Mouse (Mus musculus) embryo, embryonic 9.5 days (tissue): ENCODE results near the gene Il15.

ENCODE experiments used
- DNase-seq: peaks from one replicate; pipeline ENCODE4 v3.0.0-alpha.2; 2017; ENCODE audit errors: extremely low spot score

The Il15 gene

DNA sequence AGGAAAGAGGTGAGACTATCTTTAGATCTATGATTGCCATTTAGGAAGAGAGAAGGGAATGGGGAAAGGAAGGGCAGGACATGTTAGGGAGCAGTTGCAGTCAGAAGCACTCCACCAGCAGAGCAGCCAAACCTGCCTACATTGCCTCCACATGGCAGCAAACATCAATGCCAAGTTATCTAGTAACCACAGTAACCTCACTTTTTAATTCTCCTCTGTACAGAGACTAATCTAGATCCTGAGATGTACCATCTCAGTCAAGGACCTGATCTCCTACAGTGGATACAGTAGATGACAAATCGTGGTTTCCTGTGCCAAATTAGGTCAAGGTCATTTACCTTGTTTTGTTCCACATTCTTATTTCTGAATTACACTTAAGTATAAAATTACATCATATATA is 42.0 kb downstream of the Il15 start:
- DNase-seq = no peak

DNA sequence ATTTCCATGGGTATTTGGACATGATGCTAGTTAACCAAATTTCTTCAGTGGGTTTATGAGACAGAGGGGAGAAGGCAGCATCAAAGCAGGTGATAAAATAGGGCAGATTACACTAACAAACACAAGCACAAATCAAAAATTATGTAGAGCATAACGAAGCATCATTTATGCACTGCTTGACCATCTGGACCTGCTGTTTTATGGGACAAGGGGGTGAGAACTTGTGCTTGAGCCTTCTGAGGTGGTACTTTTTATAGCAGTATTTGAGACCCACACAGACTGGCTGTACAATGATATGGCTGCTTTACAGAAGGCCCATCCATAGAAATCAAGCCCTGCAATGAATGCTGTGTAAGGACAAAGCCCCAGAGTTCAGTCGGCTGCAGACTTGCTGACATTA is 46.9 kb downstream of the Il15 start:
- no peak for DNase-seq

DNA sequence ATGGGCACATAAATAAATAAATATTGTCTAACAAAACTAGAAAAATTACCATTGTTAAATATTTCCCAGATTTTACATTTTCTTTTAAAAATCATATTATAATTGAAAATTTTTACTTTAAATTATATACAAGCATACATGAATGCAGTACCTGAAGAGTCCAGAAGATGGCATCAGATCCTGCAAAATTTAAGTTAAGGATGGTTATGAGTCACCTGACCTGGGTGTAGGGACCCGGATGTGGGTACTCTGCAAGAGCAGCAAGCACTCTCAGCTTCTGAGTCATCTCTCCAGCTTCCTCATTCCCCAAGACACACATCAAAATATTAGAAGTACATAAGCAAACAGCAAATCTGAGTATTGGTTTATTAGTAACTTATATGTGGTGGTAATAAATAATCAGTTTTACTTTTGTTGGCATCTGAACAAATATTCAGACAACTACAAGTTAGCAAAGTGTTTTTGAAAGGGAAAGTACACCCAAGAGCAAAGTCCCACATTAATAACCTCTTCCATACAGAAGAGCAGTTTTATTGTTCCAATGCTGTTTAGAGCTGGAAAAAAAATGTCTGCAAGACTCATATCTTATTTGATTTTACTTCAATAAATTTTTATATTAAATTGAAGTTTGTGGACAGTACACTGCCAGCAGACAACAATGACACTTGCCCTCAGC is 51.6 kb downstream of the Il15 start:
- DNase-seq = no peak

DNA sequence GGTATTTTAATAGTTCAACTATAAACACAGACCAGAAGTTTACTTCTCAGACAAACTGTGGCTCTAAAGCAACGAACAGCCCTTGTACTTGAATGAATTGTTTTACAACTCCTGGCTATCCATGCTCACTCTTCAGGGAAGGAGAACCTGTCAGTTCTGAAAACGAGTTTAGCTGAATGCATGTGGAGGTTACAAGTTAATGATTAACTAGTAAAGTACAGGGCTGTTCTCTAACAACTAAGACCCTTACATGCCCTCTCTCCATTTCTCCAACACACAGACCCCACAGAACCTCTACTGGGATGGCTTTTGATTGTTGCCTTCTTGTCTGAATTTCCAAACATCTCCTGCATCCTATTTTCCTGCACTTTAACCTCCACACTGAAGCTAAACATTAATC is 53.7 kb downstream of the Il15 start:
- DNase-seq = no peak

DNA sequence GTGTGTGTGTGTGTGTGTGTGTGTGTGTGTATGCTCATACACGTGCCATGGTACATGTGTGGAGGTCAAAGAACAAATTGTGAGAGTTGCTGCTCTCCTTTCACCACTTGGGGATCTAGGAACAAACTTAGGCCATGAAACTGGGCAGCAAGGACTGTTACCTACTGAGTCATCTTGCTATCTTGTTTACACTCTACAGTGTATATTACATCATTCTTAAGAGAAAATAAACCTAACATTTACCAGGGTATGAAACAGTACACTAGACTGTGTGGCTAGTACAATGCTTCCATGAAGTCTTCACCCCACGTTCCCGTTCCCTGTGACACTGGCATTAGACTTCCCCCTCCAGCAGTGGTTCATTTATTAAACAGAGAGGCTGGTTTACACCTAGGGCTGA is 56.5 kb downstream of the Il15 start:
- DNase-seq = no peak

DNA sequence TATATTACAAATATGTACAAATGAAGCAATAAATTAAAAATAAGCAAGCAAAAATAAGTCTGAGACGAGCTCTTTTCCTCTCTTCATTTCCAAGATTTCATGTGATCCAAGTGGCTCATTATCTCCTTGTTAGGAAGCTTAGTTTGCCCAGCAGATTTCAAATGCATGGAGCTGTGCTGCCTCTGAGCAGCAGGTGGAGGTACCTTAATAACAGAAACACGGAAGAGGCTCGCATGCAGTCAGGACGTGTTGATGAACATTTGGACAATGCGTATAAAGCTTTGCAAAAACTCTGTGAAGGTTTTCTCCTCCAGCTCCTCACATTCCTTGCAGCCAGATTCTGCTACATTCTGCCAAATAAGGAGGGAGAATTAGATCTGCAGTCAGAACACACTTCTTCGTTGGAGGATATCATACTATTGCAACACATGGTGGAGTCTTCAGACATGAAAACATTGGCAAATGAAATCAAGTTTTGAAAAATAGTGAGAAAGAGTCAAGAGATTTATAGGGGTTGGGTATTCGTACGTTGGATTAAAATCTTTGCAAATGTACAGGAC is 71.3 kb downstream of the Il15 start:
- no peak for DNase-seq

DNA sequence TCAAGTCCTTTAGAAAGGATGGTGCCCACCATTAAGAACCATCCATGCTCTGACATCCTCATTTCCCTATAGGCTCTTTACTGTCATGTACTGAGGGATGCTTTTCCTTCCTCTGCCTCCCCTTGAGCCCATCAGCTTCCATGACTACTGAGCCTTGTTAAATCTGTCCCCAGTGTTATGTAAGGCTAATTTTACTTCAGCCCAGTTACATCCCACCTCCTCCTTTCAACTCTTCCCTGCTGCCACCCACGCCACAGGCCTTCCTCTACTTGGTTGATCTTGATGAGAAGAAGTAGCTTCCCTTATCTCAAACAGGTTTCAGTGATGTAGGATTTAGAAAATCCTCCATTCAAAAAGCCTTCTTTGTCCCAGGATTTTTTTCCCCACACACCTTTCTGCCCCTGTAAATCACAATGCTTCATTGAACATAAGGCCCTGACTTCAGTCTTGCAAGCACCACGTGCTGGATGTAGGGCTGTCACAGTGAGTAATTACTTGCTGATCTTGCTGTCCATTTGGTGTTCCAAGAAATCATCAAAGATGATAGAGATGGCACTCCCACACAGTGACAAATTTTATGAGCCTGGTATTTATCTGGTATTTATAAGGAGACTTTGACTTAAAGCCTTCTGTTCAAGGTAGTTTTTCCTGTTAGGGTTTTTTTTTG is 74.9 kb downstream of the Il15 start:
- no peak for DNase-seq

DNA sequence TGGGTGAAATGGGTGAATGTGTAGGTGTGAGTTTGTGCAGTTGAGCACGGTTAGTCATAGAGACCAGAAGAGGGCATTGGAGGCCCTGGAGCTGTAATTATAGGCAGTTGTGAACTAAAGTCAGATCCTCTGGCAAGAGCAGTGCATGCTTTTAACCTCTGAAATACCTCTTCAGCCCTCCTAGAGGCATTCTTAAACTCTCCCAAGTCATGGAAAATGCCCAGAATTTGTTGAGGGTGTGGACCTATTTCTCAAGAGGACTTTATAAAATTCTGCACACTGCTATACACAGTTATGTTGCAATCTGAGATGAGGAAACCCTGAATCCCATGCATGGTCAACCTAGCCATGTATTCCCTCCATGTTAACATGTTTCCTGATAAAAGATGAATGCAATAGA is 77.0 kb downstream of the Il15 start:
- no peak for DNase-seq

DNA sequence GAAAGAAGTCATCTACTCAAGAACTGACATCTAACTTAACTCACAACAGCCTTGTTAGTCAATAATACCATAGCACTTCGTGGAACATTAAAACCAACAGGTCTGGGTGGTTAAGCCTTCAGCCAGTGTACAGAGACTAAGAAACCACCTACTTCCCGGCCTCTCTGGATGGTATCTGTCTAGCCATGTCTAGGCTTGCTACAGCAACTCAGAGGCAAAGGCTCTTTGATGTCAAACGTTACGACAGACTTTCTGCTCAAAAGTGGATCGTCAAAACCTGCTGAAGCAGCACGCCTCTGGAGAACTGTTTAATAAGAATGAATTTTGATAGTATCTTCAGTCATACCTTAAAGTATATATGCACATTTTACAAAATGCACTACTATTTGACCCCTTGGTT is 77.4 kb downstream of the Il15 start:
- DNase-seq = no peak

DNA sequence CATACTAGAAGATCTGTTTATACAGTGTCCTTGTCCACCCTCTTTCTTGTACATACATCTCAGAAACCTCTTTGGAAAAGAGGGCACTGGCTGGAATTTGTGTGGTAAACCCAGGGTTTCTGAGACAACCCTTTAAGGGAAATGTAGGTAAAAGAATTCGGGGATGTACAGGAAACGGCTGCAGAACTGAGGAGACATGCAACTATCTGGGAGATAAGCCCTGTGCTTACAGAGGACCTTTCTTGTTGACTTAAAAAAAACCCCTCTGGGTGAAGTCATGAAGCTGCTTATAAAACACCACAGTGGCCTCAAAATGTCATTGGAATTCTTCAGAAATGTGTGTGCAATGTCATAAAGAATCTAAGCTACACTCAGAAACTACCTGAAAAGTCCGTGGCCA is 85.6 kb downstream of the Il15 start:
- DNase-seq = no peak

DNA sequence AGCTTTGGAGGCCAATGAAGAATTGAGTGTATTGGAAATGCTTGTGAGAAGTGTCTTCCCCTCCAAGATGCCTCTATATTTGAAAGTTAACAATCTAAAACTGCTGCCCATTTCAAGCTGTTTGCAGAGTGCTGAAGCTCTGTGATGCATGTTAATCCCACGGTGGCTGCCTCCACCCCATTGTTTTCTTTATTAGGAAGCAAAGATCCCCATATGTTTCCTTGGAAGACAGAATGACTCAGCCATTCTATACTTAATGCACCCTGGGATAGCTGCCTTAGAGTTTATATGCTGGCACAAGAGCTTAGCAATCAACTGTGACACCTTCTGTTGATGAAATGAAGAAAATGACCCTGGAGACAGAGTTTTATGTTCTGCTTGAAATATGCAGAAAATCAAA is 96.6 kb downstream of the Il15 start:
- no peak for DNase-seq

DNA sequence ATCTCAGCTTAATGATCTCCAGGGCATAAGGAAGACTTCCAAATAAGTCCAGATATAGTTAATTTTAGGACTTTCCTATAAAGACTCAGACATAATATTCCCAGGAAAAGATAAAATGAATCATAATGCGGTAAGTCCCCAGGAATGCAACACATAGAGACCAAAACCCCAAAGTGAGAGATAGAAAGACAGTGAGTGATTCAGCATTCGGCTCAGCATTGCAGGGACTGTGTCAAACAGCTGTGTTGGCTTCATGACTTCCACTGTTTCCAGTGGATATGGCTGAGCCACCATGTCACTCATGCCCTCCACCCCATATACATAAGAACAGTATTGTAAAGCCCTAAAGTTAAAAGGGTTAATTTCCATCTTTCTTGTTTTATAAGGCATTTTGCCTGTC is 106.8 kb downstream of the Il15 start:
- DNase-seq = no peak

DNA sequence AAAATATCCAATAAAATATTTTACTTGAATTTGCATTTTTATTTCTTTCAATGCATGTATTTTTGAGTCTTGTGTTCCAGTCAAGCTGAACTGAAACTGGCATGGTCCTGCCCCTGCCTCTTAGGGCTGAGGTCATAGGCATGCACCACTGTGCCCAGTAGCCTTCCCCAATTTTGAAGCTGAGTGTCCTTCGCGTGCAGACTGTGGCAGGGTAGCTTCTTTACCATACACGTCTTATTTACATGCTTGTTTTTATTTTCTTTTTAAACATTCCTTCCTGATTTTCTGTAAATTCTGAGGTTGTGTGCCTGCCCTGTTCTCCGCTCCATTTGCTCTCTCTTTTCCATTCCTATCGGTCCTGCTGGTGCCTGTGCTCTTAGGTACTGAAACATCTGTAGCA is 111.4 kb downstream of the Il15 start:
- DNase-seq = no peak

DNA sequence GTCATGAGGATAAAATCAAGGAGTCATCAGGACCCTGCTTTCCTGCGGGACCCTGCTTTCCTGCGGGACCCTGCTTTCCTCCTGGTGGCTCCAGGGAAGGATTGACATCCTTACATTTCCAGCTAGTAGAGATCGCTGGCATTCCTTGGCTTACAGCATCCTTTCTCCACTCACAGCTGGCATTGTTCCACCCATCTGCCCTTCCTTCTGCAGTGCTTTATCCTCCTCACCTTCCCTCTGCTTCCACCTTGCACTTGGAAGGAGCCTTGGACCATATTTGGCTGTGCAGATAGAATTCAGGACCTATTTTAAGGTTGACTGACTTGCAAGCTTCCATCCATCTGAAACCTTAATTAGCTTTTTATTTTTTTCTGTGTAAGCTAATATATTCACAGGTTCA is 117.2 kb downstream of the Il15 start:
- no peak for DNase-seq

DNA sequence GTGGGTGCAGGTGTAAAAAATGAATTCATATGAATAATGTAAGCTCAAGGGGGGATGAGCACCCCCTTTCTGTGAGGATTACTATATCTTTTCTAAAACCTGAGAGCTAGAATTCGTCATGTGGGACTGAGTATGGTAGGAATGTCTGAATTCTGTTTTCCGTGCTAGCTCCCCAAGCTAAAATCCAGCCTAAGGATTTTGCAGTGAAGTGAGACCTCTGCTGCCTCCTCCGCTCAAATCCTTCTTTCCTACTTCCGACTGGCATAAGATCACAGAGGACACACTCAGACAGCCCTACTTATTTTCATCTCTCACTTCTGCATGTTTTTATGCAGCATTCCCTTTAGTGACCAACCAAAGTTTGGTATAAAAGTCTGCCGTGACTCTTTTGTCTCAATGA is 121.0 kb downstream of the Il15 start:
- DNase-seq = no peak
